Mouse (Mus musculus) kidney, postnatal 10 days (tissue): ENCODE results near the gene Sdhb.

Experiments
- DNase-seq: peaks from one replicate; pipeline ENCODE4 v3.0.0; 2021; ENCODE audit warnings: mixed read lengths

The Sdhb gene

DNA sequence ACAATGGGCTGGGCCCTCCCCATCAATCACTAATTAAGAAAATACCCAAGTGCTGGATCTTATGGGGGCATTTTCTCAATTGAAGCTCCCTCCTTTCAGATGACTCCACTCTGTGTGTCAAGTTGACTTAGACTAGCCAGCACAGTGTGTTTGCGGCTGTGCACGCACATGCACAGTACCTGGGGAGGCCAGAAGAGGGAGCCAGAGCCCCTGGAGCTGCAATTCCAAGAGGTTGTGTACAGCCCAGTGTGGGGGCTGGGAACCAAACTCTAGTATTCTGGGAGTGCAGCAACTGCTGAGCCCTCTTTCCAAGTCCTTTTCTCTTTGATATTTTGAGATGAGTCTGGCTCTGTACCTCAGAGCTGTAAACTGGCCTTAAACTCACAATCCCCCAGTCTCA, 20.6 kb downstream of the Sdhb start:
- DNase-seq: no peak

DNA sequence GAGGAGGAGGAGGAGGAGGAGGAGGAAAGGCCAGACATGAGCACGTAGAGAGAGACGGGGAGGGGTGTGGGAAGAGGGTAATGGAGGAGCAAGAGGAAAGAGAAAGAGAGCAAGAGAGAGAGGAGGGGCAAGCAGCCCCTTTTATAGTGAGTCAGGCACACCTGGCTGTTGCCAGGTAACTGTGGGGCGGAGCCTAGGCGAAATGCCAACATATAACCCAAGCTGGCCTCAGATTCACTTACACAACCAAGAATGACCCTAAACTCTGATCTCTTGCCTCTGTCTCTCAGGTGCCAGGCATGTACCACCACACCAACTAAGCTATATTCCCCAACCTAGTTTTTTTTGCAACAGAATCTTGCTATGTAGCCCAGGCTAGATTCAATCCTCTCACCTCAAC, 21.8 kb downstream of the Sdhb start:
- no peak for DNase-seq

DNA sequence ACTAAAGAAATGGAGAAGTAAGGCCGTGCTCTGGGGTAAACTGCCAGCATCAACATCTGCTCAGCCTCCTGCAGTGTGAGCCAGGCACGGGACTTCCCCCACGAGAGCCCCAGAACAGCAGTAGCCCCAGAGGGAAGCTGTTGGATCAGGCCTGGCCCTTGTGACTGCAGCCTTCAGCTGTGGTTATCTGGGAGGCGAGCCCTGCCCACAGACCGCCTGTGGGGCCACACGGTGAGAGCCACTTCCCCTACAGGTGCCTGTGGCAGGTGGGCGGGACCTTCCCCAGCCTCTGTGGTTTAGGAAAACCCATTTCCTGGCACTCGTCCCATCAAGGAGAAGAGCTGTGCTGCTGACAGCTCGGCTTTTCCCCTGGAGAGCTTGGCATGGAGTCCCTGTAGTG, 22.4 kb downstream of the Sdhb start:
- peak; percentile 55 for DNase-seq

DNA sequence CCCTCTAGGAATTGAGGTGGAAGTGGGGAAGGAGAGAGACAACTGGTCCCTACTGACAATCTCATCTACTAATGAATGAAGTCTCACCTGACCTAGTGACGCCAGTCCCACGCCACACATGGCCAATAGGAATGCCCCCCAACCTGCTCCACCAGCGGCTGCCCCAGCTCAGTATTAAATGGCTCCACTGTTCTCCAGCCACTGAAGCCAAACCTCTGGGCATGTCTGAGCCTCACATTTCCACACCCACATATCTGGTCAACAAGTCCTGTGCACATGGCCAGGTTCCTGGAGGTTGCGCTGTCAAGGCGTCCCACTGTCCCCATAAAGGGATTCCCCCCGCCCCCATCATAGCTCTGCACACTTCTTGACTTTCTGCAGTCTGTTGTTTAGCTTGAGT, 23.5 kb downstream of the Sdhb start:
- DNase-seq: no peak

DNA sequence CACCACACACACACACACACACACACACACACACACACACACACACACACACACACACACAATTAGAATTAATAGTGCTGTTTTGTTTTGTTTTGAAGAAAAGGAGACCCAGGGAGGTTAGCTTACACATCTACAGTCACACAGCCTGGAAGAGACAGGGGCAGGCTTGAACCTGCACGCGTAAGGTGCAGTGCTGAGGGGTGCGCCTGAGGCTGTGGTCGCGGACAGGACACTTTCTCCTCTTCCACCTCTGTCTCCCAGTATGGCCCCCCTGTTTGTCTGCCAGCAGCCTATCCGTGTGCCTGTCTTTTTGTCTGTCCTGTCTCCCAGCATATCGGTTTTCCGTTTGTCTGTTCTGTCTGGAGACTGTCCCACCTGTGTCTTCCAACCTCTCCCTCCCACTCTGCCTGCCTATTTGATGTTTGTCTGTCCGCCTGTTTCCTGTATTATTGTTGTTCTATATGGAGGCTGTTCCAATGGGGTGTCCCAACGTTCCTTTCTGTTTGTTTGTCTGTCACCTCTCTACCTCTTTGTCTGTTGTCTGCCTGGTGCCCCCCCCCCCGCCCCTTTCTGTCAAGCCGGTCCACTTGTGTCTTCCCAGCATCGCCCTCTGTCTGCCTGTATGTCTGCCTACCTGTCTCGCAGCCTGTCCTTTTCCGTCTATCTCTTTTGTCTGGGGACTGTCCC, 25.2 kb downstream of the Sdhb start:
- DNase-seq: no peak

DNA sequence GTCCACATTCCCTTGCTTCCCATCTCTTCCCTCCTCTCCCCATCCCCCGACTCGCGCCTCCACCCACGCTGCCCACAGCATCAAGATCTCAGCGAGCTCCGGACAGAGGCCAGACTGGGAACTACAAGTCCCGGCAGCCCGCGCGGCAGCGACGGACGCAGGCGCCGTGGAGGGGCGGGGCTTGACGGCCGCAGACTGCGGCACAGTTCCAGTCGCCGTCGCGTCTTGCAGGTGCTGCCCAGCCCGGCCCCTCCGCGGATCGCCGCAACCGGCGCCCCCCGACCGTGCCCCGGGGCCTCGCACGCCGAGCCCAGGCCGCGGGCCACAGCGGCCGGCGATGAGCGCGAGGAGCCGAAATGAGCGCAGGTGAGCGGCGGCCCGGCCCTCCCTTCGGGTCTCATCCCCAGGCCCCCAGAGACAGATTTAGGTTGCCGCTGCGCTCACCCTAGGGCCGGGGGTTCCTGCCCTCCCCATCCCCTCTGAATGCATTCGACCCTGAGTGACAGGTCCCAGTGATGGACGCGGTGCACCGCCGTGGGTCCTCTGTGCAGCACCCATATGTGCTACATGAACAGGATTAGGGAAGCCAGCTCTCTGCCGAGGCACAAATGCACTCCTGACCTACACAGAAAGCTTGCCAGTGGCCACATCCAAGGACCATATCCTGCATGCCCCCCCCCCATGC, 25.9 kb downstream of the Sdhb start, which contains the start of gene Atp13a2:
Gene Atp13a2, plus strand, starts transcription at position 163 of the 685 bp plus-strand sequence.
- DNase-seq: peak; percentile 95

DNA sequence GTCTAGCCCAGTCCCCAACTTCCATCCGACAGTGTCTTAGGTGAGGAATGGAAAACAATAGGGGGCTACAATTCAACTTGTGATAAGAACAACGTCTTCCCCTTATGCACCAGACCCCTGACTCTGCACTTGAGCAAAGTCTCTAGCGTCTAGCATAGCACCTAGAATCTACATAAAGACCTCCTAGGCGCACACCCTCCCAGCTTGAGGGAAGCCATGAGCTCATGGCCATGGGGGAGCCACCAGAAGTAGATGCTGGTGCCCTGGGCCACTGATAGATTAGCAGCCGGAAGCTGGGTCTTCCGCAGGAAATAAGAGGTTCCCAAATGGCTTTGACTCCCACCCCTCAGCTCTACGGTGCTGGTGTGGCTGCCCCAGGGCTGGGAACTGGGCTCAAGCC, 26.5 kb downstream of the Sdhb start:
- DNase-seq: no peak

DNA sequence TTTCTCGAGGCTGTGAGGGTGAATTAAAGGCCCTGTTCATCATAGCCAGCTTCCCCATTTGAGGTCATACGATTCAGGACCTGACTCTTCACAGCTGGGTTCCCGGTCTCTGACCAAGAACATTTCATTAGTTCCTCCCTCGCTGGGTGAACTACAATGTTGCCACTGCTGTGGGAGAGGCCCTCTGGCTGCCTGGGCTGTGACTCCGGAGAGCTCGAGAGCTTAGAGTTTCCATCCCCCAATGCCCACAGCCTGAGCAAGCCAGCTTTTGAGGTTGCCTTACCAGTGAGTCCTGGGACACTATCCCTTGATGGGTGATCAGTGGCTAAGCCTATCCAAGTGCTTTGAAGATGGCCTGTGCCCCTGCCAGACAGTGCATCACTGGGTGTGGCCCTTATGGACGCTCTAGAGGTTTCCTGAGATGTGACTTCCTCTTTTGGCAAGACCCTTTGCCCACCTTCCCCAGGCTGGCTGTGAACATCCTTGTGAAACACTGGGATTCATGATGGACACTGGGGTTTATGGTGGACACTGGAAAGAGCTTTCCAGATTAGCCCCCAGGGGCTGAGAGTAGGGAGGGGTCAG, 27.8 kb downstream of the Sdhb start:
- no peak for DNase-seq

DNA sequence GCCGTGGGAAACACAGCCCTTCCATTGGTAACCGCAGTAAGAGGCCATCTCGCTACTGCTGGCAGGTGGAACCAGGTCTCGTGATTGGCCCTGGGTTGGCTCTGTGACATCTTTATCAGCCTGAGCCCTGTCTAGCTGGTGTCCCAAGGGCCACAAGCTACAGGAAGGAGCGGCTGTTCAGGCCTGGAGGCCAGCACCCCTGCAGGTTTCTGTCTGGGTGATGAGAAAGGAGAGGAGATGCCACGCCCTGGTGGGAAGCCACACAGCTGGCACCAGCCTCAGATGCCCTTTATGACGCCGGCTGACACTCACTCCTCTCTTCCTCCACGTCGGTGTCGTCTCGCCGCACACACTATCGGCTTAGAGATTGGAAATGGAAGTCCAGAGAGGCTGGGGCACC, 28.4 kb downstream of the Sdhb start:
- no peak for DNase-seq

DNA sequence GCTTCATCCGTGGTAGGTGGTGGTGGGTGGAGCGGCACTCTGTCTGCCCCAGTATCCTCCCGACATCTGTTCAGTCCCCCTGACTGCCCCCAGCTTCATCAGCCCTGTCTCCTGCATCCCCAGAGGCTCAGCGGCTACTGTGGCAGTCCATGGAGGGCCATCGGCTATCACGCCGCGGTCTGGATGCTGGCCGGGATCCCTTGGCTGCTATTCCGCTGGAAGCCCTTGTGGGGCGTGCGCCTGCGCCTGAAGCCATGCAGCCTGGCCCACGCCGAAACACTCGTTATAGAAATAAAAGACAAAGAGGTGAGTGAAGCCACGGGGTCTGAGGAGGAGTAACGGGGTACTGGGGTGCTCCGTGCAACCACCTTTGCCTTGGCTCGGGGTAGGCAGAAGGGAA, 31.2 kb downstream of the Sdhb start:
- no peak for DNase-seq

DNA sequence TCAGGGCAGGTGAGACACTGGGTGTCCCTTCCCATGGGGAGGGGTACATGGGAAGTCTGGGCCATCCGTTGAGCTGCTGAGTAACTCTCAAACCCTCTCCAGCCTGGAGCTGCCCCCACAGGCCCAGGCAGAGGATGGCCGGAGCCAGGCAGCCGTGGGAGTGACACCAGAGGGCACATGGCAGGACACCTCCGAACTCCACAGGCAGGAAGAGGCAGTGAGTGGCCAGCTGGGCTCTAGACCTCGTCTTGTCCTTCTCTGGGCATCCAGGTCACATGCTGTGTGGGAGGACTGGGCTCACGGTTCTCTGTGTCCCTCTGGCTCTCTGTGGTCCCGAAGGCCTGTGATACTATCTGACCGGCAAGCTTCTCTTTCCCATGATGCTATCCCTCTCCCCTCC, 32.8 kb downstream of the Sdhb start:
- no peak for DNase-seq

DNA sequence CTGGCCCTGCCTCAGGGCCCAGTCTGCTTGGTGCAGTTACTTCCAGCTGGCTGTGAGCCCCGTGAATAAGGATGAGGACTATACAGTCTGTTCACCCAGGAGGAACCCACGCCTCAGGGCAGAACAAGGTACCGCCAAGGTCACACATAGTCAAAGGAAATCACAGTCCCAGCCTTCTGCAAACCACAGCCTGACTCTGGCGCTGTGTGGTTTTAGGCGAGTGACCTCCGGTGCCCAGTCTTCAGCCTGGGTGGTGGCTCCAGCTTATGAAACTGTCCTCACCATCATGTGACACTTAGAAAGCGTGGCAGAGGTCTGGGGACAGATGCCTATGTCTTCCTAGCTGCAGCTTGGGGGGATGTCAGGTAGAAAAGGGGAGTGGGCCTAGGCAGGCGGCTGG, 34.8 kb downstream of the Sdhb start:
- DNase-seq: no peak

DNA sequence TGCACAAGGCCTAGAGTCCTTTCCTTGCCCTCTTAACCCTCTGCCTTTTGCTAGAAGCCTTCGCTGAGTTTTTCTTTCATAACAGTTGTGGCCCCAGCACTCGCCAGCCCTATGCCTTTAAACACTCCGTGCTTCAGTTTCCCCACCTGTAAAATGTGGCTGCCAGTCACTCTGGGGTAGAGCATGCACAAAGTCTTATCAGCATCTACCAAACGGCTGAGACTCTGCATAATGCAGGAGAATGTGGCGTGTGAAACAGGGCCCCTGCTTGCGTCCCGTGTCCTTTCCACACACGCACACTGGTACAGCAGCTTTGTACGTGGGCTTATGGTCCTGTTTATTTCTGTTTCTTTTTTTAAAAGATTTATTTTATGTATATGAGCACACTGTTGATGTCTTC, 35.8 kb downstream of the Sdhb start:
- no peak for DNase-seq

DNA sequence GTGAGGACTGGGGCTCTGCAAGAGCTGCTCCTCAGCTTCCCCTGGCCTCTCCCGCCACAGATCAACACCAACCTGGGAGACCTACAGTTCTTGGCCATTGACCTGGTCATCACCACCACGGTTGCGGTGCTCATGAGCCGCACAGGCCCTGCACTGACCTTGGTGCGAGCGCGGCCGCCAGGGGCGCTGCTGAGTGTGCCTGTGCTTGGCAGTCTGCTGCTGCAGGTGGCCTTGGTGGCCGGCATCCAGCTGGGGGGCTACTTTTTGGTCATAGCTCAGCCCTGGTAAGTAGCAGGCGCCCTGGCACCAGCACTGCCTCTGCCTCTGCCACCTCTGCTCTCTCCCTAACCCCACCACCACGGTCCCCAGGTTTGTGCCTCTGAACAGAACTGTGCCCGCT, 45.0 kb downstream of the Sdhb start:
- DNase-seq: peak; percentile 70

DNA sequence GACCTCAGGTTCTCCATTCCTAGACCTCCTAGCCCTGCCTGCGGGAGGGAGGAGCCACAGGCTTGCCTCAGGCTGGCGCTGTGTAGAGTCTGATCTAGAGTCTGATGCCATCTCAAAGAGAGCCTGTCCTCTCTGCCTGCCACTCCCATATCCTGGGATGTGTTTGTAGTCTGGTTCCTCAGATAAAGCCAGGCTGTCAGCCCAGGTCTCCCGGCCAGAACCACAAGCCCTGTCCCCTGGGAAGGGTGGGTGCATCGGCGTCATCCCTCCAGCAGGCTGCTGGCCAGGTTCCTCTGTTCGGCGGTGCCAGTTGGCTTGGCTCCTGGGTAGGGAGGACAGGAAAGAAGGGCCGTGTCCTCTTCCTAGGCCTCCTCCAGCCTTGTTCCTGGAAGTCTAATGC, 47.0 kb downstream of the Sdhb start:
- peak; percentile 56 for DNase-seq

DNA sequence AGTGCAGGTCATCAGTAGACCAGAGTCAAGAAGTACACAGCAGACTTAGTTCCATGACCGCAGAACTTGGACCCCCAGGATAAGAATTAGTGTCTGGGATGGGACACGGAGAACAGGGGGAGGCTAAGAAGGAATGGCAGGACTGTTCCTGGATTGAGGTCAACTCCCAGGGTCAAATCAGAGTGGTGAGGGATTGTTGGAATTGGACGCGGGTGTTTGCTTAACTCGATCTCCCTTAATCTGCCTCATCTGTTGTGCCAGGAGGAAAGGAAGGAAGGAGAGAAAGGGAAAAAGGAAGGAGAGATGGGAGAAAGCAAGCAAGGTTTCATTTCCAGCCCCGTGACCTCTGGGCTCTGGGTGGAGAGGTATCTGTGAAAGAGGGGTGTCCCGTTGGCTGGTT, 49.1 kb downstream of the Sdhb start, which contains the start of gene Mfap2:
Gene Mfap2, plus strand, starts transcription at position 301 of the 400 bp plus-strand sequence.
- DNase-seq: no peak

DNA sequence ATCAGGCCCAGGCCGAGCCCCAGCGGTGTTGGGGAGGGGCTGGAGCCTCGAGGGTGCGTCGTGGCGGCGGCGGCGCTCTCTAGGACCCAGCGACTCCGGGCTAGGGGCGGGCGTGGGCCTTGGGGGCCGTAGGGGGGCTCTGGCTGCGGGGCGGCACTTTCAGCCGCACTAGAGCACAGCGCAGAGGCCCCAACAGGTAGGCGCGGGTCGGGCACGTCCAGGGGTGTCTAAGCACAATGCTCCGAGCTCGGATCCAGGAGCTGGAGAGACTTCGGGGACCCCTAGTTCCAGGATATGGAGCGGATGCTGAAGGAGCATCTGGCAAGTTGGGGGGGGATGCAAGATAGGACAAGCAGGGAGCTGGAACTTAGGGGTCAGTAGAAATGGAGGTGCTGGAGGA, 49.5 kb downstream of the Sdhb start:
- peak; percentile 71 for DNase-seq

DNA sequence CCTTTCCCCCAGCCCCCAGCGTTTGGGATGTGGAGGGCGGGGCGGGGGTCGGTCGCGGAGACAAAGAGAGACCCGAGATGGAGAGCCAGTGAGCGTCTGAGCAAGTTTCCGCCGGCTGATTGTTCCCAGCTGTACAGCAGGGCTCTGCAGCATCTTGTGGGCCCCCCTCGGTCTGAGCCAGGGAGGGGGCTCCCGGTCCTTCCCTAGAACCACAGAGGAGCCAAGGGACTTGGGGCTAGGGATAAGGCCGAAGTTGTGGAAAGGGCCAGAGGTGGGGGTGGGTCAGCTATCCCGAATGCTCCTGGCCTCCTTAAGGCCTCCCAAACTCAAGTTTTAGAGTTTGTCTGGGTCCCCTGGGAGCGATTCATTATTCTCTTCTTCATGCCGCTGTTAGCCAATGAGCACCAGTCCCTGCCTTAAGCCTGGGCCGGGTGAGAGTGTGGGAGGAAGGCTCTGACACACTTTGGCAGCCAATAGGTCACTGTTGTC, 50.0 kb downstream of the Sdhb start:
- DNase-seq: peak; percentile 79

DNA sequence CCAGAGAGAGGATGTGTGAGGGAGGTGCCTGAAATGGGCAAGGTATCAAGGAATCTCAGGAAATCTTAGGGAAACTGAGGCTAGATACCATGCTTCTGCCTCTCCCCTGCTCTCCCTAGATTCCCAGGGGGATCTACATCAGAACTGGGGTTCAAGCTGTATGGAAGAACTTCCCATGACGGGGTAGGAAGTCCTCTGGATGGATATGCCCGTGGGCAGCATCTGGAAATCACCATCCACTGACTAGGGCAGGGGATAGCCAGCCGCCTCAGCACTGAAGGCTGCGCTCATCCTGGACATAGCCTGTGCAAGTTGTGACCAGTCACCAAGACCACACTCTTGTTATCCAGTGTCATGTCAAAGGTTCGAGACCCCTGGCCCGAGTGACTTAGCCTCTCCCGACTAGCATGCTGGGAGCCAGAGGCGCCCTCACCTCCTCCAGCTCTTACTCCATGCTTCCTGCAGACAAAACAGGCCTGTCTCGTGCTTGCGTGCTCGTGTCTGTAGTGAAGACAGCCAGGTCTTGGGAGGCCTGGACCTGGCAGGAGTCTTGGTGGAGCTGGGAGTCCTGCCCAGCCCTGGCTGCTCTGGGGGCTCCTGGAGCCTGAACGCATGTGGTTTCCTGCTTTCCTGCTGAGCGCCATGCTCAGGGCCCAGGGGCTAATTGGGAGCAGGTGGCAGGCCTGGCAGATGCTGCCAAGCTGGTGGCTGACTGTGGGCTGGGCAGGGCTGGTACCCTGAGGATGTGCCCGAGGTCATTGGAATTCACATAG, 50.7 kb downstream of the Sdhb start:
- DNase-seq: peak; percentile 60

DNA sequence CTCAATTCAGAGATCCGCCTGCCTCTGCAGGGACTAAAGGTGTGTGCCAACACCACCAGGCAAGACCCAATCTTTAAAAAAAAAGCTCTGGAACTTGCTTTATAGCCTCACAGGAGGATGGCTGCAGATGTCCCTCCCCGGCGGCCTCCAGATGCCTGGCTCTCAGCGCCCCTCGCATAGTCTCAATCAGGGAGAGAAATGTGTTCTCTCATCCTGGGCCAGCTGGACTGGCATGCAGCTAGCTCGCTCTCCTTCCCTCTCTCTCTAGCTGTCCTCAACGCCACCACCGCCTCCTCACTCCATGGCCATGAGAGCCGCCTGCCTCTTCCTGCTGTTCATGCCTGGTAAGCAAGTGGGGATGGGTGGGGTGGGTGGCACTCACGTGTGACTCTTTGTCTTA, 51.6 kb downstream of the Sdhb start:
- DNase-seq: no peak

DNA sequence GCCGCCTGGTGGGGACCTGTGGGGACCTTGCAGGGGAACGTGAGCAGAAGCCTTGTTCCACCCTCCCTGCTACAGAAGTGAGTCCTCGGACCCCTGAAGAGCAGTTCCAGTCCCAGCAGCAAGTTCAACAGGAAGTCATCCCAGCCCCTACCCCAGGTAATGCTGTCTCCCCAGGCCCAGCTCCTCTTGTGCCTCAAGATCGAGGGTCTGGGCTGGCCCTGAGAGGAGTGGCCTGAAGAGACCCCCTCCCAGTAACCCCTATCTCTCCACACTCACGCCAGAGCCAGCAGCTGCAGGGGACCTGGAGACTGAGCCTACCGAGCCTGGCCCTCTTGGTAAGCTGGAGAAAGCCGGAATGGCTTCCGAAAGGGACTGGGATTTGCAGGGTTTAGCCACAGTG, 53.1 kb downstream of the Sdhb start:
- no peak for DNase-seq

DNA sequence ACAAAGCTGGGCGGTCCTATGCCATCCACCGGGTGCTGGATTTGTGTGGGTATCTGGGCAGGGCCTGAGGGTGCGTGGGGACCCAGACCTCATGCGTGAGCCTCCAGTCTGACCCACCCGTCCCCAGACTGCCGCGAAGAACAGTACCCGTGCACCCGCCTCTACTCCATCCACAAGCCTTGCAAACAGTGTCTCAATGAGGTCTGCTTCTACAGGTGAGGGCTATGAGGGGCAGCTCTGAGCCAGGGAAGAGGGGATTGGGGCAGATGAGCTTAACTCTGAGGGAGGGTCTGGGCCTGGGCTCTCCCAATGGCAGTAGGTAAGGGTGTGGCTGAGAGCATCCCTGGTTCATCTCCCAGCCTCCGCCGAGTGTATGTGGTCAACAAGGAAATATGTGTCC, 53.9 kb downstream of the Sdhb start:
- DNase-seq: no peak

DNA sequence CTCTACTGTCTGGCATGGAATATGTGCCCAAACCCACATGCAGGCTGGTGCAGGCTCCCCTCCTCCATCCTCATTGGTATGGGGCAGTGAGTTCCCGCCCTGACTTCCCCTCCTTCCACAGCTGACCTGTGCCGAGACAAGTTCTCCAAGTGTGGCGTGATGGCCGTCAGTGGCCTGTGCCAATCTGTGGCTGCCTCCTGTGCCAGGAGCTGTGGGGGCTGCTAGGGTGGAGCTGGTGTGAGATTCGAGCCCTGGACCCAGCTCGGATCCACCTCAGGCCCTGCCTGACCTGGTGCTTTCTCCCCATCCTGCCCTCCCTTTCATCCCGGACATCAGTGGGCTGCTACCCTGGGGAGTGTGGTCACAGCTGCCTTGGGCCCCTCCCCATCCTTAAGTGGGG, 54.4 kb downstream of the Sdhb start:
- DNase-seq: no peak
